Mouse (Mus musculus) MEL (cell line): ENCODE measurements around the gene Slc30a9. TPM values are rescaled to one million over a fixed set of nuclear protein-coding genes. Genes with fewer than 3 reads are reported as not detected.
A peak's percentile ranks its signal among the peaks of the same experiment; 100 is the strongest.

Source experiments
- DNase-seq: peaks from one replicate; pipeline ENCODE4 v3.0.0; 2011; ENCODE audit warnings: low read depth, low spot score
- H3K27ac ChIP-seq: 2 replicates; pipeline ENCODE4 v1.5.1; 2012; ENCODE audit warnings: low read depth, mild to moderate bottlenecking, control low read depth, low read length, moderate library complexity; ENCODE audit not compliant: control insufficient read depth
- H3K27me3 ChIP-seq, 2 experiments: fragments of 150-350 bp in 1 of 2; sonication (generic) in 1 of 2; 2 replicates each; pipeline ENCODE4 v1.6.1; 2012; ENCODE audit warnings: low read length in 2 of 2, mild to moderate bottlenecking in 2 of 2, improper control_type of control experiment in 1 of 2, moderate library complexity in 1 of 2; ENCODE audit not compliant: insufficient read depth in 2 of 2, control insufficient read depth in 1 of 2
- H3K36me3 ChIP-seq, 2 experiments: 2 replicates each; pipeline ENCODE4 v1.6.1; 2012 to 2014; ENCODE audit warnings: low read length in 2 of 2, improper control_type of control experiment in 1 of 2, inconsistent platforms in 1 of 2, mild to moderate bottlenecking in 1 of 2; ENCODE audit not compliant: insufficient read depth in 2 of 2, control insufficient read depth in 1 of 2
- H3K4me1 ChIP-seq, 2 experiments: fragments of 150-350 bp in 1 of 2; sonication (generic) in 1 of 2; 2 replicates each; pipeline ENCODE4 v1.6.1; 2012; ENCODE audit warnings: low read length in 2 of 2, improper control_type of control experiment in 1 of 2, mild to moderate bottlenecking in 1 of 2; ENCODE audit not compliant: insufficient read depth in 2 of 2, control insufficient read depth in 1 of 2
- H3K4me3 ChIP-seq, 2 experiments: fragments of 150-350 bp in 1 of 2; sonication (generic) in 1 of 2; 2 replicates each; pipeline ENCODE4 v1.5.1; 2012; ENCODE audit warnings: low read depth in 2 of 2, low read length in 2 of 2, mild to moderate bottlenecking in 2 of 2, moderate library complexity in 2 of 2, control low read depth in 1 of 2, improper control_type of control experiment in 1 of 2; ENCODE audit not compliant: control insufficient read depth in 1 of 2, insufficient read depth in 1 of 2
- H3K79me2 ChIP-seq: 2 replicates; pipeline ENCODE4 v1.6.1; 2012; ENCODE audit warnings: mild to moderate bottlenecking, low read length, moderate library complexity; ENCODE audit not compliant: control insufficient read depth, poor library complexity, insufficient read depth
- H3K9ac ChIP-seq: 2 replicates; pipeline ENCODE4 v1.6.1; 2012; ENCODE audit warnings: low read depth, mild to moderate bottlenecking, control low read depth, low read length, moderate library complexity; ENCODE audit not compliant: control insufficient read depth, poor library complexity, severe bottlenecking
- H3K9me3 ChIP-seq: fragments of 150-350 bp; sonication (generic); replicated peaks from 2 replicates; pipeline ENCODE4 v1.6.1; 2012; ENCODE audit warnings: mild to moderate bottlenecking, low read length, improper control_type of control experiment, moderate library complexity; ENCODE audit not compliant: insufficient read depth
- BHLHE40 ChIP-seq: IDR thresholded peaks from 2 replicates; pipeline ENCODE4 v1.6.1; 2012; ENCODE audit warnings: low read depth, mild to moderate bottlenecking, inconsistent platforms, low read length, improper control_type of control experiment, borderline replicate concordance
- CHD2 ChIP-seq: IDR thresholded peaks from 2 replicates; pipeline ENCODE4 v1.6.1; 2011; ENCODE audit warnings: low read length, improper control_type of control experiment
- E2F4 ChIP-seq: IDR thresholded peaks from 2 replicates; pipeline ENCODE4 v1.6.1; 2011; ENCODE audit warnings: low read depth, low read length, improper control_type of control experiment, borderline replicate concordance
- ELF1 ChIP-seq: IDR thresholded peaks from 2 replicates; pipeline ENCODE4 v1.6.1; 2014; ENCODE audit warnings: low read depth, mild to moderate bottlenecking, inconsistent platforms, low read length, improper control_type of control experiment, moderate library complexity
- EP300 ChIP-seq, 2 experiments: IDR thresholded peaks; 2 replicates each; pipeline ENCODE4 v1.6.1; 2011; ENCODE audit warnings: improper control_type of control experiment in 2 of 2, low read length in 2 of 2, low read depth in 1 of 2, mild to moderate bottlenecking in 1 of 2
- ETS1 ChIP-seq: IDR thresholded peaks from 2 replicates; pipeline ENCODE4 v1.6.1; 2012; ENCODE audit warnings: low read depth, mild to moderate bottlenecking, inconsistent platforms, low read length, improper control_type of control experiment, moderate library complexity
- GABPA ChIP-seq: IDR thresholded peaks from 2 replicates; pipeline ENCODE4 v1.6.1; 2012; ENCODE audit warnings: low read depth, mild to moderate bottlenecking, inconsistent platforms, low read length, improper control_type of control experiment, moderate library complexity
- GATA1 ChIP-seq: IDR thresholded peaks from 2 replicates; pipeline ENCODE4 v1.6.1; 2011; ENCODE audit warnings: low read depth, low read length, improper control_type of control experiment
- JUND ChIP-seq: IDR thresholded peaks from 2 replicates; pipeline ENCODE4 v1.6.1; 2011; ENCODE audit warnings: low read depth, mild to moderate bottlenecking, improper control_type of control experiment, low read length
- KAT2A ChIP-seq: conservative IDR thresholded peaks from 2 replicates; pipeline ENCODE4 v1.6.1; 2012; ENCODE audit warnings: low read depth, low read length, improper control_type of control experiment, inconsistent platforms
- MXI1 ChIP-seq: IDR thresholded peaks from 2 replicates; pipeline ENCODE4 v1.6.1; 2011; ENCODE audit warnings: mild to moderate bottlenecking, low read depth, low read length, improper control_type of control experiment
- MYB ChIP-seq: IDR thresholded peaks from 2 replicates; pipeline ENCODE4 v1.6.1; 2011; ENCODE audit warnings: mild to moderate bottlenecking, low read depth, low read length, improper control_type of control experiment
- MYC ChIP-seq: IDR thresholded peaks from 2 replicates; pipeline ENCODE4 v1.6.1; 2011; ENCODE audit warnings: low read depth, mild to moderate bottlenecking, low read length, improper control_type of control experiment, moderate library complexity
- NRF1 ChIP-seq: IDR thresholded peaks from 2 replicates; pipeline ENCODE4 v1.6.1; 2014; ENCODE audit warnings: low read depth, mild to moderate bottlenecking, inconsistent platforms, low read length, improper control_type of control experiment, moderate library complexity; ENCODE audit not compliant: poor library complexity, insufficient read depth, severe bottlenecking
- POLR2A ChIP-seq, 2 experiments: IDR thresholded peaks; 2 replicates each; pipeline ENCODE4 v1.6.1; 2011 to 2012; ENCODE audit warnings: low read length in 2 of 2, mild to moderate bottlenecking in 2 of 2, control low read depth in 1 of 2, improper control_type of control experiment in 1 of 2, low read depth in 1 of 2, moderate library complexity in 1 of 2; ENCODE audit not compliant: control insufficient read depth in 1 of 2, insufficient read depth in 1 of 2, poor library complexity in 1 of 2
- POLR2AphosphoS2 ChIP-seq: IDR thresholded peaks from 2 replicates; pipeline ENCODE4 v1.6.1; 2011; ENCODE audit warnings: low read length, improper control_type of control experiment
- RAD21 ChIP-seq: IDR thresholded peaks from 2 replicates; pipeline ENCODE4 v1.6.1; 2011; ENCODE audit warnings: mild to moderate bottlenecking, low read depth, low read length, improper control_type of control experiment
- RCOR1 ChIP-seq: IDR thresholded peaks from 2 replicates; pipeline ENCODE4 v1.6.1; 2012; ENCODE audit warnings: low read depth, mild to moderate bottlenecking, inconsistent platforms, low read length, improper control_type of control experiment
- SIN3A ChIP-seq: IDR thresholded peaks from 2 replicates; pipeline ENCODE4 v1.6.1; 2012; ENCODE audit warnings: low read length, improper control_type of control experiment, inconsistent platforms
- SMC3 ChIP-seq: IDR thresholded peaks from 2 replicates; pipeline ENCODE4 v1.6.1; 2011; ENCODE audit warnings: low read depth, low read length, improper control_type of control experiment
- TAL1 ChIP-seq: IDR thresholded peaks from 2 replicates; pipeline ENCODE4 v1.6.1; 2012; ENCODE audit warnings: mild to moderate bottlenecking, inconsistent platforms, low read length, moderate library complexity, mixed read lengths
- TCF12 ChIP-seq: IDR thresholded peaks from 2 replicates; pipeline ENCODE4 v1.6.1; 2014; ENCODE audit warnings: low read depth, mild to moderate bottlenecking, inconsistent platforms, low read length, improper control_type of control experiment, moderate library complexity
- UBTF ChIP-seq: IDR thresholded peaks from 2 replicates; pipeline ENCODE4 v1.6.1; 2012; ENCODE audit warnings: low read depth, mild to moderate bottlenecking, inconsistent platforms, low read length, improper control_type of control experiment, moderate library complexity, borderline replicate concordance; ENCODE audit not compliant: insufficient read depth
- USF2 ChIP-seq, 2 experiments: IDR thresholded peaks; 2 replicates each; pipeline ENCODE4 v1.6.1; 2011 to 2012; ENCODE audit warnings: improper control_type of control experiment in 2 of 2, low read length in 2 of 2, borderline replicate concordance in 1 of 2, inconsistent platforms in 1 of 2, low read depth in 1 of 2, mild to moderate bottlenecking in 1 of 2; ENCODE audit not compliant: insufficient read depth in 1 of 2
- polyA plus RNA-seq, 2 experiments: library from polyadenylated mRNA; stranded (reverse) in 1 of 2; unstranded in 1 of 2; fragments of >175 nt in 1 of 2; fragments of >200 nt in 1 of 2; gene quantifications; 2 replicates each; pipeline versions ENCODE4 v1.2.1 to v1.2.4; 2012; ENCODE audit warnings: low replicate concordance in 2 of 2, low read depth in 1 of 2; ENCODE audit not compliant: insufficient read length in 2 of 2, insufficient read depth in 1 of 2, missing spikeins in 1 of 2
- total RNA-seq: library from RNA; depleted of rRNA; stranded (reverse); fragments of 300-350 nt; gene quantifications from 2 replicates; pipeline ENCODE4 v1.2.3, GENCODE M21; 2012

Gene Slc30a9
- total and polyA plus RNA-seq, 3 experiments: 20.2 to 284 (median 37.6) TPM

DNA sequence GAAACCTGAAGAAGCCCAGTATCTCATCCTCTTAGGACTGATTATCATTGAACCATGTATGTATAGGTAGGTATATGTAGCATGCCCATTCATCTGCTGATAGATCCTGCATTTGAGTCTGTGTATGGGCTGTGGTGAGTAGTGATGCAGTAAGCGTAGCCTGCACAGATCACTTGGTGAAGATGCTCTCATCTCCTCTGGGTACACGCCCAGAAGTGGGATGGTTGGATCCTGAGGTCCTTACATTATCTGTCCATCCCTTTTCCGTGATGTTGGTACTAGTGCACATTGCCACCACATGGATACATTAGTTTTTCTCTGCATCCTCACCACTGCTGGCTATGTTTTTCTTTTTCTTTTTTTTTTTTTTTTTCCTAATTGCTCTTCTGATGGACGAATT, 26.9 kb upstream of the Slc30a9 start:
- H3K79me2 ChIP-seq: peaks cover 5% of the 10 kb centered on the region; the same call in 1 of the 2 replicates
- TF ChIP-seq MYB: no peak
- no peak for TF ChIP-seq ELF1
- TF ChIP-seq USF2 (IDR thresholded peaks at IDR 0.05; ENCODE audit: borderline replicate concordance in 1 of 2, insufficient read depth in 1 of 2, low read depth in 1 of 2, low read length in 2 of 2): no peak
- no peak for TF ChIP-seq GABPA
- TF ChIP-seq SMC3: no peak
- TF ChIP-seq RAD21: no peak
- TF ChIP-seq NRF1: no peak
- no peak for TF ChIP-seq TCF12
- no peak for TF ChIP-seq TAL1
- TF ChIP-seq MXI1: no peak
- TF ChIP-seq POLR2A (IDR thresholded peaks at IDR 0.05; ENCODE audit: control insufficient read depth in 1 of 2, insufficient read depth in 1 of 2, low read depth in 1 of 2, low read length in 2 of 2, poor library complexity in 1 of 2): no peak
- TF ChIP-seq E2F4: no peak
- H3K27ac ChIP-seq: peak overlapping the region; percentile 19
- no peaks in the 10 kb centered on the region for H3K27me3 ChIP-seq
- DNase-seq: peak; percentile 20
- H3K9me3 ChIP-seq: no peaks in the 10 kb centered on the region
- peaks cover 10 to 11% of the 10 kb centered on the region in 2 experiments for H3K4me1 ChIP-seq
- H3K9ac ChIP-seq: no peak overlapping the region
- H3K36me3 ChIP-seq: peaks cover 23 to 28% of the 10 kb centered on the region in 2 experiments
- no peak overlapping the region for H3K4me3 ChIP-seq

DNA sequence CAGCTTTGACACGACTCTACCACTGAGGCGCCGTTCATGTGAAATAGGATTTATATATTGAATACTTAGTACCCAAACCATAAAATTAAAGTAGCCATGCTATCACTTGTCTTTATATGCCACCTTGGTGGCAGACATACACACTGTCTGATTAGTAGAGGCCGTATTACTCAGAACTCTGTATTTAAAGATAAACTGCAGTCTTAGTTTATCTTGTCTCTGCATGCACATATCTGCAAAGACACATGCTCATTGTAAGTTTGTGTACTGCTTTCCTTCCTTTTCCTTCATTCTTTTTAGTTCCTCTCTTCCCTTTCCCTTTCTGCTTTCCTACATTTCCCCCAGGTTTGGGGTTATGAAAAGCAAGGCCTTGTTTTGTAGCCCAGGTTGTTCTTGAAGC, 26.4 kb upstream of the Slc30a9 start:
- peaks cover 5% of the 10 kb centered on the region; the same call in 1 of the 2 replicates for H3K79me2 ChIP-seq
- peaks cover 10 to 11% of the 10 kb centered on the region in 2 experiments for H3K4me1 ChIP-seq
- TF ChIP-seq SMC3 (no peak), KAT2A (peak; percentile 28; the same call in 1 of the 2 replicates), RCOR1 (peak; percentile 84), TAL1 (peak; percentile 98), GATA1 (peak; percentile 99), TCF12 (peak; percentile 99), POLR2A (IDR thresholded peaks at IDR 0.05; ENCODE audit: control insufficient read depth in 1 of 2, insufficient read depth in 1 of 2, low read depth in 1 of 2, low read length in 2 of 2, poor library complexity in 1 of 2) (no peak), SIN3A (peak; percentile 67), POLR2AphosphoS2 (0 out of 2 replicates have a peak, but pooled peaks have one; percentile 51), MYC (peak; percentile 88), MXI1 (peak; percentile 44; the same call in 1 of the 2 replicates), MYB (no peak), UBTF (no peak), JUND (peak; percentile 85; the same call in 1 of the 2 replicates), EP300 (IDR thresholded peaks at IDR 0.05; ENCODE audit: low read depth in 1 of 2, low read length in 2 of 2) (peak; percentile 98 to 99), BHLHE40 (0 out of 2 replicates have a peak, but pooled peaks have one; percentile 20), CHD2 (no peak), ETS1 (peak; percentile 85)
- TF ChIP-seq, all 39 proteins: peak for 13
- no peak overlapping the region for H3K4me3 ChIP-seq
- DNase-seq: peak; percentile 69
- no peaks in the 10 kb centered on the region for H3K9me3 ChIP-seq
- no peaks in the 10 kb centered on the region for H3K27me3 ChIP-seq
- H3K9ac ChIP-seq: no peak overlapping the region
- peak overlapping the region; percentile 68 for H3K27ac ChIP-seq
- H3K36me3 ChIP-seq: peaks cover 25 to 28% of the 10 kb centered on the region in 2 experiments
